Mouse (Mus musculus): ENCODE measurements at regions not wholly inside any gene's neighbourhood (a gene's known extent, or its start where the extent isn't known, plus 50 kb on each side); places are given as distances from the start of the nearest gene placed in this dataset.

- Histone ChIP-seq H3K4me3 (replicated peaks; ENCODE audit: control insufficient read depth, low read depth, low read length) (no peak overlapping the region), H3K4me1 (ENCODE audit: control insufficient read depth, insufficient read depth, low read length) (no peaks in the 10 kb centered on the region), H3K27ac (ENCODE audit: control insufficient read depth, insufficient read depth, low read depth, low read length, poor library complexity) (no peak overlapping the region)
- TF ChIP-seq CTCF (IDR thresholded peaks at IDR 0.05; ENCODE audit: control insufficient read depth, insufficient read depth, low read length) (no peak), POLR2A (IDR thresholded peaks at IDR 0.05; ENCODE audit: borderline replicate concordance, control insufficient read depth, low read depth, low read length) (no peak)
- 74% methylated on average over 9 of the region's 9 CpGs for WGBS
Observed at GRCm38 (mm10) chr5:106282646-106283045, 175.3 kb downstream of the Barhl2 start.

GRCm38 (mm10) chr5:106277786-106278185, 180.2 kb downstream of the Barhl2 start:
- TF ChIP-seq POLR2A (IDR thresholded peaks at IDR 0.05; ENCODE audit: borderline replicate concordance, control insufficient read depth, low read depth, low read length) (no peak), CTCF (IDR thresholded peaks at IDR 0.05; ENCODE audit: control insufficient read depth, insufficient read depth, low read length) (no peak)
- Histone ChIP-seq H3K4me1 (ENCODE audit: control insufficient read depth, insufficient read depth, low read length) (no peaks in the 10 kb centered on the region), H3K27ac (ENCODE audit: control insufficient read depth, insufficient read depth, low read depth, low read length, poor library complexity) (no peak overlapping the region), H3K4me3 (replicated peaks; ENCODE audit: control insufficient read depth, low read depth, low read length) (no peak overlapping the region)
- WGBS, result 85% methylated on average over 8 of the region's 8 CpGs

- no peak overlapping the region for H3K27ac ChIP-seq (ENCODE audit: control insufficient read depth, insufficient read depth, low read depth, low read length, poor library complexity)
- TF ChIP-seq CTCF (IDR thresholded peaks at IDR 0.05; ENCODE audit: control insufficient read depth, insufficient read depth, low read length) (no peak), POLR2A (IDR thresholded peaks at IDR 0.05; ENCODE audit: borderline replicate concordance, control insufficient read depth, low read depth, low read length) (no peak)
- 77% methylated on average over 9 of the region's 9 CpGs for WGBS
- H3K4me3 ChIP-seq (replicated peaks; ENCODE audit: control insufficient read depth, low read depth, low read length), result no peak overlapping the region
- H3K4me1 ChIP-seq (ENCODE audit: control insufficient read depth, insufficient read depth, low read length), result no peaks in the 10 kb centered on the region
Observed at GRCm38 (mm10) chr5:106277231-106277630, 180.7 kb downstream of the Barhl2 start.

GRCm38 (mm10) chr5:106276186-106276585, 181.8 kb downstream of the Barhl2 start:
- no peak overlapping the region for H3K27ac ChIP-seq (ENCODE audit: control insufficient read depth, insufficient read depth, low read depth, low read length, poor library complexity)
- 21% methylated on average over 2 of the region's 2 CpGs for WGBS
- H3K4me3 ChIP-seq (replicated peaks; ENCODE audit: control insufficient read depth, low read depth, low read length), result no peak overlapping the region
- H3K4me1 ChIP-seq (ENCODE audit: control insufficient read depth, insufficient read depth, low read length), result no peaks in the 10 kb centered on the region
- TF ChIP-seq CTCF (IDR thresholded peaks at IDR 0.05; ENCODE audit: control insufficient read depth, insufficient read depth, low read length) (no peak), POLR2A (IDR thresholded peaks at IDR 0.05; ENCODE audit: borderline replicate concordance, control insufficient read depth, low read depth, low read length) (no peak)

GRCm38 (mm10) chr5:106274617-106275016, 183.3 kb downstream of the Barhl2 start:
- Histone ChIP-seq H3K4me1 (ENCODE audit: control insufficient read depth, insufficient read depth, low read length) (no peaks in the 10 kb centered on the region), H3K4me3 (replicated peaks; ENCODE audit: control insufficient read depth, low read depth, low read length) (no peak overlapping the region), H3K27ac (ENCODE audit: control insufficient read depth, insufficient read depth, low read depth, low read length, poor library complexity) (no peak overlapping the region)
- TF ChIP-seq CTCF (IDR thresholded peaks at IDR 0.05; ENCODE audit: control insufficient read depth, insufficient read depth, low read length), result peak; percentile 59
- no peak for TF ChIP-seq POLR2A (IDR thresholded peaks at IDR 0.05; ENCODE audit: borderline replicate concordance, control insufficient read depth, low read depth, low read length)
- 42% methylated on average over 10 of the region's 10 CpGs for WGBS

GRCm38 (mm10) chr5:106264536-106264935, 193.4 kb downstream of the Barhl2 start:
- 61% methylated on average over 2 of the region's 2 CpGs for whole genome bisulfite sequencing
- TF ChIP-seq CTCF (IDR thresholded peaks at IDR 0.05; ENCODE audit: control insufficient read depth, insufficient read depth, low read length) (no peak), POLR2A (IDR thresholded peaks at IDR 0.05; ENCODE audit: borderline replicate concordance, control insufficient read depth, low read depth, low read length) (no peak)
- Histone ChIP-seq H3K27ac (ENCODE audit: control insufficient read depth, insufficient read depth, low read depth, low read length, poor library complexity) (no peak overlapping the region), H3K4me1 (ENCODE audit: control insufficient read depth, insufficient read depth, low read length) (no peaks in the 10 kb centered on the region), H3K4me3 (replicated peaks; ENCODE audit: control insufficient read depth, low read depth, low read length) (no peak overlapping the region)

GRCm38 (mm10) chr5:106257179-106257578, 200.8 kb downstream of the Barhl2 start:
- no peak overlapping the region for H3K4me3 ChIP-seq (replicated peaks; ENCODE audit: control insufficient read depth, low read depth, low read length)
- H3K4me1 ChIP-seq (ENCODE audit: control insufficient read depth, insufficient read depth, low read length), result no peaks in the 10 kb centered on the region
- WGBS, result 83% methylated on average over 1 of the region's 1 CpGs
- TF ChIP-seq POLR2A (IDR thresholded peaks at IDR 0.05; ENCODE audit: borderline replicate concordance, control insufficient read depth, low read depth, low read length), result no peak
- TF ChIP-seq CTCF (IDR thresholded peaks at IDR 0.05; ENCODE audit: control insufficient read depth, insufficient read depth, low read length), result no peak
- H3K27ac ChIP-seq (ENCODE audit: control insufficient read depth, insufficient read depth, low read depth, low read length, poor library complexity), result no peak overlapping the region

- H3K27ac ChIP-seq (ENCODE audit: control insufficient read depth, insufficient read depth, low read depth, low read length, poor library complexity), result no peak overlapping the region
- H3K4me1 ChIP-seq (ENCODE audit: control insufficient read depth, insufficient read depth, low read length), result no peaks in the 10 kb centered on the region
- 55% methylated on average over 3 of the region's 3 CpGs for WGBS
- TF ChIP-seq POLR2A (IDR thresholded peaks at IDR 0.05; ENCODE audit: borderline replicate concordance, control insufficient read depth, low read depth, low read length) (no peak), CTCF (IDR thresholded peaks at IDR 0.05; ENCODE audit: control insufficient read depth, insufficient read depth, low read length) (no peak)
- H3K4me3 ChIP-seq (replicated peaks; ENCODE audit: control insufficient read depth, low read depth, low read length), result no peak overlapping the region
Observed at GRCm38 (mm10) chr5:106229154-106229553, 228.8 kb downstream of the Barhl2 start.

GRCm38 (mm10) chr5:106224141-106224540, 233.8 kb downstream of the Barhl2 start:
- 66% methylated on average over 7 of the region's 7 CpGs for WGBS
- no peaks in the 10 kb centered on the region for H3K4me1 ChIP-seq (ENCODE audit: control insufficient read depth, insufficient read depth, low read length)
- no peak for TF ChIP-seq CTCF (IDR thresholded peaks at IDR 0.05; ENCODE audit: control insufficient read depth, insufficient read depth, low read length)
- no peak for TF ChIP-seq POLR2A (IDR thresholded peaks at IDR 0.05; ENCODE audit: borderline replicate concordance, control insufficient read depth, low read depth, low read length)
- H3K27ac ChIP-seq (ENCODE audit: control insufficient read depth, insufficient read depth, low read depth, low read length, poor library complexity), result no peak overlapping the region
- H3K4me3 ChIP-seq (replicated peaks; ENCODE audit: control insufficient read depth, low read depth, low read length), result no peak overlapping the region
